Comparison of ENCODE assay signal across 8 mouse cellular contexts in genomic region chr13:21221656-21222462, GRCm38 (mm10). TPM values are rescaled to one million over a fixed set of nuclear protein-coding genes. Genes with fewer than 3 reads are reported as not detected.
A peak's percentile ranks its signal among the peaks of the same experiment; 100 is the strongest.
DNase-seq lines count a peak whose midpoint lies in the region; ATAC-seq and TF ChIP-seq lines count a peak whose summit lies in the region.

No protein-coding gene starts in this region.

- no peak for TF ChIP-seq POLR2A in kidney, adult 2 months (IDR thresholded peaks at IDR 0.05; ENCODE audit: low read depth, low read length)

- no peak for TF ChIP-seq CTCF in kidney, adult 2 months (conservative IDR thresholded peaks at IDR 0.05; ENCODE audit: insufficient read depth, insufficient read length, low read depth, low read length)
- no peak for TF ChIP-seq CTCF in stomach, postnatal 0 days (IDR thresholded peaks at IDR 0.05; ENCODE audit: low read depth)

- H3K36me3 ChIP-seq in kidney, adult 2 months (ENCODE audit: control insufficient read depth, insufficient read depth, low read length) = no peaks in the 10 kb centered on the region
- H3K36me3 ChIP-seq in forebrain, embryonic 11.5 days (ENCODE audit: control insufficient read depth, insufficient read depth, low read length) = no peaks in the 10 kb centered on the region
- H3K36me3 ChIP-seq in liver, embryonic 13.5 days = no peaks in the 10 kb centered on the region
- H3K36me3 ChIP-seq in stomach, postnatal 0 days (ENCODE audit: control insufficient read depth, insufficient read depth, low read length) = no peaks in the 10 kb centered on the region

- H3K4me1 ChIP-seq in kidney, adult 2 months (ENCODE audit: control insufficient read depth, insufficient read depth, low read length) = no peaks in the 10 kb centered on the region
- no peaks in the 10 kb centered on the region; the same call in 1 of the 2 replicates for H3K4me1 ChIP-seq in forebrain, embryonic 11.5 days (replicated peaks; ENCODE audit: control insufficient read depth, insufficient read depth, low read length)
- H3K4me1 ChIP-seq in liver, embryonic 13.5 days (replicated peaks) = peaks cover 11% of the 10 kb centered on the region
- no peaks in the 10 kb centered on the region for H3K4me1 ChIP-seq in stomach, postnatal 0 days (replicated peaks; ENCODE audit: control insufficient read depth, insufficient read depth)

- no peaks in the 10 kb centered on the region for H3K9me3 ChIP-seq in forebrain, embryonic 11.5 days (ENCODE audit: control insufficient read depth, low read length)
- no peaks in the 10 kb centered on the region for H3K9me3 ChIP-seq in liver, embryonic 13.5 days (replicated peaks)
- H3K9me3 ChIP-seq in stomach, postnatal 0 days (ENCODE audit: control insufficient read depth, low read length) = no peaks in the 10 kb centered on the region

- ATAC-seq in forebrain, embryonic 11.5 days (replicated peaks; ENCODE audit: low FRiP score) = peak; percentile 94
- ATAC-seq in liver, embryonic 13.5 days (ENCODE audit: low read depth) = peak; percentile 71
- ATAC-seq in stomach, postnatal 0 days (ENCODE audit: low FRiP score, low TSS enrichment) = peak; percentile 76

- H3K4me2 ChIP-seq in forebrain, embryonic 11.5 days (ENCODE audit: low read depth, low read length, severe bottlenecking) = peak overlapping the region; percentile 55
- H3K4me2 ChIP-seq in liver, embryonic 13.5 days = peak overlapping the region; percentile 80
- H3K4me2 ChIP-seq in stomach, postnatal 0 days (replicated peaks; ENCODE audit: low read depth) = peak overlapping the region; percentile 72

- WGBS in kidney, adult 2 months = 31% methylated on average over 20 of the region's 20 CpGs
- WGBS in forebrain, embryonic 11.5 days = 2% methylated on average over 20 of the region's 20 CpGs
- WGBS in liver, embryonic 13.5 days (ENCODE audit: insufficient replicate concordance) = 6% methylated on average over 20 of the region's 20 CpGs
- WGBS in stomach, postnatal 0 days = 5% methylated on average over 20 of the region's 20 CpGs

- no peak for DNase-seq in kidney, adult 2 months
- no peak for DNase-seq in kidney, postnatal 4 days
- peak; percentile 40 for DNase-seq in R1 (ENCODE audit: low read depth, low spot score)
- peak; percentile 84 for DNase-seq in forebrain, embryonic 11.5 days (ENCODE audit: low spot score)
- DNase-seq in liver, embryonic 13.5 days = no peak
- DNase-seq in stomach, postnatal 0 days (ENCODE audit: low spot score) = no peak
- DNase-seq in urinary bladder, postnatal 4 days (ENCODE audit: low spot score in 2 of 2) = no peak
- no peak for DNase-seq in left cerebral cortex, adult 11 months (ENCODE audit: low spot score)

- TF ChIP-seq EP300 in stomach, postnatal 0 days (optimal IDR thresholded peaks at IDR 0.05) = no peak

- H3K27me3 ChIP-seq in kidney, adult 2 months (replicated peaks; ENCODE audit: control insufficient read depth, insufficient read depth, low read length) = no peaks in the 10 kb centered on the region
- no peaks in the 10 kb centered on the region for H3K27me3 ChIP-seq in forebrain, embryonic 11.5 days (ENCODE audit: control insufficient read depth, insufficient read depth, low read length)
- H3K27me3 ChIP-seq in liver, embryonic 13.5 days = peaks cover 13% of the 10 kb centered on the region; the same call in 1 of the 2 replicates
- no peaks in the 10 kb centered on the region for H3K27me3 ChIP-seq in stomach, postnatal 0 days (ENCODE audit: control insufficient read depth, insufficient read depth, low read length)

- H3K27ac ChIP-seq in kidney, adult 2 months (ENCODE audit: insufficient read depth, low read depth, low read length) = no peak overlapping the region
- H3K27ac ChIP-seq in forebrain, embryonic 11.5 days (ENCODE audit: low read depth, low read length) = peak overlapping the region; percentile 53; the same call in 1 of the 2 replicates
- no peak overlapping the region for H3K27ac ChIP-seq in liver, embryonic 13.5 days
- no peak overlapping the region for H3K27ac ChIP-seq in stomach, postnatal 0 days (replicated peaks)

- H3K4me3 ChIP-seq in kidney, adult 2 months (ENCODE audit: insufficient read depth, low read depth, low read length) = peak overlapping the region; percentile 45
- H3K4me3 ChIP-seq in forebrain, embryonic 11.5 days (ENCODE audit: low read depth, low read length) = peak overlapping the region; percentile 58
- peak overlapping the region; percentile 69 for H3K4me3 ChIP-seq in liver, embryonic 13.5 days (replicated peaks)
- H3K4me3 ChIP-seq in stomach, postnatal 0 days (ENCODE audit: low read depth, low read length) = peak overlapping the region; percentile 47

- H3K9ac ChIP-seq in forebrain, embryonic 11.5 days (ENCODE audit: low read length) = peak overlapping the region; percentile 82
- peak overlapping the region; percentile 65 for H3K9ac ChIP-seq in liver, embryonic 13.5 days
- peak overlapping the region; percentile 52 for H3K9ac ChIP-seq in stomach, postnatal 0 days (ENCODE audit: low read length)

RNA-seq across cellular contexts. Expression of gene Trim27, which starts 42.6 kb away (rescaled TPM):
- 29.9 and 30.2 TPM in 2 replicates for polyA plus RNA-seq in kidney, adult 2 months (2012; rRNA removed)
- 178 and 183 TPM in 2 replicates for polyA plus RNA-seq in forebrain, embryonic 11.5 days (2014; fragmentation: Nextera tagmentation; extraction: Ambion mirVana)
- 81.4 and 82.3 TPM in 2 replicates for polyA plus RNA-seq in liver, embryonic 13.5 days (2015; fragmentation: Nextera tagmentation; extraction: Ambion mirVana)
- 58.5 and 60.2 TPM in 2 replicates for polyA plus RNA-seq in stomach, postnatal 0 days (2015; fragmentation: Nextera tagmentation; extraction: Ambion mirVana)

Comparison
In these comparisons a context has a peak if more than half of its experiments do, and no peak if none do; other contexts are left out.
1. DNase-seq: peak in R1 (single experiment) and forebrain, embryonic 11.5 days (single experiment); none in kidney, adult 2 months (single experiment), kidney, postnatal 4 days (0 of 2), liver, embryonic 13.5 days (single experiment), stomach, postnatal 0 days (single experiment), urinary bladder, postnatal 4 days (0 of 2) and left cerebral cortex, adult 11 months (single experiment).
2. Peak in every context shown above with its lines, with median percentiles within 50 percentile points of each other: H3K4me3 ChIP-seq, ATAC-seq, H3K4me2 ChIP-seq and H3K9ac ChIP-seq.